Mouse (Mus musculus): Measurements from ENCODE around the gene Anks1b. TPM values are rescaled to one million over a fixed set of nuclear protein-coding genes. Genes with fewer than 3 reads are reported as not detected.

Anks1b gene
- polyA plus RNA-seq, 1 experiment from 2014 or later: 0.10 TPM

DNA sequence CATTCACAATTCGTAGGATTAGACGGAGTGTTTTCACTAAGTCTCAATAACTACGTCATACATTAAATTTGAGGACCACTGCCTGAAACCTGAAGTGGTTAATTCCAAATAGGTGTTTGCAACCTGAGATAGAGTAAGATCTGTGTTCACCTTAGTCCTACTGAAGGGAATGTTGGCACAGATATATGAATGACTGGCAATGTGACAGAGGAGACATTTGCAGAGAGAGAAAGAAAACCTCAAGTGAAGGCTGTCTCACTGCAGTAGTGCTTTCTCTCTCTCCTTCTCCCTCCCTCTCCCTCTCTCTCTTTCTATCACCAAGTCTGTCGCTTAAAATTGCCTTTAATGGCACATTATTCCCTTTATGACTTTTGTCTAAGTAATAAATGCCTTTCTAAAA, 101.1 kb downstream of the Anks1b start:
- Histone ChIP-seq H3K36me3 (replicated peaks) (no peaks in the 10 kb centered on the region), H3K4me3 (replicated peaks) (no peak overlapping the region), H3K4me1 (replicated peaks) (no peaks in the 10 kb centered on the region), H3K27ac (replicated peaks) (no peak overlapping the region), H3K27me3 (no peaks in the 10 kb centered on the region), H3K9me3 (replicated peaks) (no peaks in the 10 kb centered on the region), H3K9ac (no peak overlapping the region), H3K4me2 (no peak overlapping the region)
- WGBS (ENCODE audit: insufficient replicate concordance): 62% methylated on average over 4 of the region's 4 CpGs
- ATAC-seq (ENCODE audit: insufficient read depth): no peak

DNA sequence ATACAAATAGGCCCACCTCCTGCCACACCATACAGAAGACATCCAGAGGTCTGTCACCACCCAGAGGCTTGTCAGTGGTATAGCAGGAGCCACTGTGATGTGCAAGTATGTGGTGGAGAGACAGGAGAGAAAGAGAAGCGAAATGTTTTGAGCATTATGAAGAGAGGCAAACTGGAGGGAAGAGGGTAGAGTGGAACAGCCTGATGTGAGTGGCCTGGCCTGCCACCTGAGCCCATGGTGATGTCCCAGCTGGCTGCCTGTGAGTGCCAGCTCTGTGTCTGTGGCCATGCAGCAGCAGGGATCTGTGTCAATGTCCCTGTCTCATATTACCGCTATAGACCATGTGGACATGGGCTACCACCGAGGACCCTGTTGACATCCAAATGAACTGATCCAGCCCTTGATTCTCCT, 102.1 kb downstream of the Anks1b start:
- 50% methylated on average over 3 of the region's 3 CpGs for WGBS (ENCODE audit: insufficient replicate concordance)
- no peak for ATAC-seq (ENCODE audit: insufficient read depth)
- Histone ChIP-seq H3K4me2 (no peak overlapping the region), H3K27ac (replicated peaks) (no peak overlapping the region), H3K4me1 (replicated peaks) (no peaks in the 10 kb centered on the region), H3K27me3 (no peaks in the 10 kb centered on the region), H3K4me3 (replicated peaks) (no peak overlapping the region), H3K9me3 (replicated peaks) (no peaks in the 10 kb centered on the region), H3K9ac (no peak overlapping the region), H3K36me3 (replicated peaks) (no peaks in the 10 kb centered on the region)

DNA sequence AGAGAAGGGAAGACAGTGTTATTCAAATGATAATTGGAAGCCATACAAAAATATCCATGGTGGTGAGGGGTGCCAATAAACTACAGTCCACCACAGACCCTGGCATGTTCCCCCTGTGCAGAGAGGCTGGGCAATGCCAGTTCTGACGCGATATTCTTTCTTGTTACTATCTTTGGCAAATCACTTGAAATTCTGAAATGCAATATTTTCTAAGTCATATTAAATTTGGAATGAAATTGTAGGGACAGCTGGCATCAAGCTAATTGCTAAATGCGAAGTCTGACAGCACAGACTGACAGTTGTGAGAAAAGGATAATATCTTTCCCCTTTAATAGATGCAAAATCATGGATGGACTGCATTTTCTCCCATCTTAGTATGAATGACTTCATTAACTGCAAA, 103.3 kb downstream of the Anks1b start:
- Histone ChIP-seq H3K4me2 (no peak overlapping the region), H3K36me3 (replicated peaks) (no peaks in the 10 kb centered on the region), H3K4me1 (replicated peaks) (no peaks in the 10 kb centered on the region), H3K27ac (replicated peaks) (no peak overlapping the region), H3K4me3 (replicated peaks) (no peak overlapping the region), H3K9me3 (replicated peaks) (no peaks in the 10 kb centered on the region), H3K27me3 (no peaks in the 10 kb centered on the region), H3K9ac (no peak overlapping the region)
- ATAC-seq (ENCODE audit: insufficient read depth): no peak
- WGBS (ENCODE audit: insufficient replicate concordance): 74% methylated on average over 3 of the region's 3 CpGs

DNA sequence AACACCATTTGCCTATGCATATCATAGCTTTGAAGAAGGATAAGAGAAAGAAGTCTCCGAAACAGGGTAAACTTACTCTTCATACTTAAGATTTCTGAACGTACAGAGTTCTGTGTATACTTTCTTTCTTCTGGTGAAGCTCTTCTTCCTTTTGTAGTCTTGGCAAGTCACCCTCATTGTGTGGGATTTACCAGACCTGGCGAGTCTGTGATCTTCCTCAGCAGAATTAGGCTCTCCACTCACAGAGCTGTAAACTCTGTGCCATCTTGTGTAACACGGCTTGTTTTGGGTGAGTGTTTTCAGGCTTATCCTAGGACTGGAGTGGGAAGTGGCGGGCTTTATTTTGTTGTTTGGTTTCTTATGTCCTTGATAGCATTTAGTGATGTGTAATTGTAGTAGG, 120.9 kb downstream of the Anks1b start:
- no peak for ATAC-seq (ENCODE audit: insufficient read depth)
- Histone ChIP-seq H3K27ac (replicated peaks) (no peak overlapping the region), H3K4me2 (no peak overlapping the region), H3K4me3 (replicated peaks) (no peak overlapping the region), H3K9ac (no peak overlapping the region), H3K9me3 (replicated peaks) (no peaks in the 10 kb centered on the region), H3K27me3 (no peaks in the 10 kb centered on the region), H3K36me3 (replicated peaks) (no peaks in the 10 kb centered on the region), H3K4me1 (replicated peaks) (no peaks in the 10 kb centered on the region)
- WGBS (ENCODE audit: insufficient replicate concordance): 63% methylated on average over 5 of the region's 5 CpGs

DNA sequence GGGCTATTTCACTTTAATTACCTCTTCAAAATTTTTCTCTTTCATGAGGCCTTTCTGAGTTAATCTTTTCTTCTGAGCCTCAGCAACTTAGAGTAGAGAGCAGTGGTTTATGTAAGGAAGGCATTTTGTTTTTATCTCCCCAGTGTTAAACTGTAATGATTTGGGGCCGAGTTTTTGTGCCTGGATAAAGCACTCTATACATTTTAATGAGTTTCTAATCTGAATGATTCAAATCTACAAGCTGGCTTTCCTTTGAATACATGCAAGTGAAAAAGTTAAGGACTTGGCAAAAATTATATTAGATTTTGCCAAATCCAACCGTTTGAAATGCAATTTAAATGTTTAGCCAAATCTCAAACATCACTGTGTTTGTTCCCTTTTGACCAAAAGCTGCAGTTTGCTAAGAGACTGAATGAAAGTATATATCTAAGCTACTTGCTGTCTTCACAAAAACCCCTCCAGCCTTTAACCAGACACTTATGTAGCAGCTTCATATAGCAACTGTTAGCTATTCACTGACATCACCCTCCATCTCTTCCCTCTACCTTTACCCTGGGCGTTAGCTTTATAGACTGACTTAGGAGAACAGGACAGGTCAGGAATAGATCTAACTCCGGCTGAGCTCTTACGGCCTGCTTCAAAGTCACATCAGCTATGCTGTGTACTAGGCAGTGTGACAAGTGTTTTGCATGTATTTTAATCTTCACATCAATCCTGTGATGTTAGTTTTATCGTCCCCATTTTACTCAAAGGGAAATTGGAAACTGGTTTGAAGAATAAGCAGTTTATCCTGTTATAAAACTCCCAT, 122.5 kb downstream of the Anks1b start:
- Histone ChIP-seq H3K27ac (replicated peaks) (no peak overlapping the region), H3K4me1 (replicated peaks) (no peaks in the 10 kb centered on the region), H3K9me3 (replicated peaks) (no peaks in the 10 kb centered on the region), H3K9ac (no peak overlapping the region), H3K4me3 (replicated peaks) (no peak overlapping the region), H3K27me3 (no peaks in the 10 kb centered on the region), H3K36me3 (replicated peaks) (no peaks in the 10 kb centered on the region), H3K4me2 (no peak overlapping the region)
- no peak for ATAC-seq (ENCODE audit: insufficient read depth)
- 51% methylated on average over 6 of the region's 6 CpGs for WGBS (ENCODE audit: insufficient replicate concordance)

DNA sequence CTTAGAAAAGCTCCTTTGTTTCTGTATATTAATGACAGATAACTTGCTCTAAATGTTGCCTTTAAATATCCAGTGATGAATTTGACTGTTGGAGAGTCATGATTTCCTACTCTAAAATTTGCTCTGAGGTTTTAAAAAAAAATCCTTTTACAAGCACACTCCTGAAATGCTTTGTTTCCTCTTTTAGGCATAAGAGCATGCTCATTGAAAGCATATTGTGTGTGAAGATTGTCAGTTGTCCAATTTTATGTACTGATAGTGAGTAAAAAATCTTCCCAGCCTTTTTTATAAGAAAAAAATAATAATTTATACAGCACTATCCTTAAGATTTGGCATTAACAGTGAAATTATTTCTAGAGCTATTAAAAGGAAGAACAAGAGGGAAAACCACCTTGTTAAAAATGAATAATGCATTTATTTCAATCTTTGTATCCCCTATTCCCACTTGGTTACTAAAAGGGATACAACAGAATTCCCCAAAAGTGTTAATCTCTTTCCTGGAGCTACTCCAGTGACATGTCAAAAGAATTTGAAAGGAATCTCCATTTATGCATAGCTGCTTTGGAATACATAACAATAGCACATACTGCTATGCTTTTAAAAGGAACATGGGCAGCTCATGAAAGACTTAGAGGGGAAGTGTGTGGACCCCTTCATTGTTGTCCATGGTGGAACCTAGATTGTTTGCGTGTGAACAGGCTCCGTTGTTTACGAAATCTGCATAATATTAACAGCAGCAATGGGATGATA, 130.8 kb downstream of the Anks1b start:
- no peak overlapping the region for H3K27ac ChIP-seq (replicated peaks)
- 78% methylated on average over 3 of the region's 3 CpGs for WGBS (ENCODE audit: insufficient replicate concordance)

DNA sequence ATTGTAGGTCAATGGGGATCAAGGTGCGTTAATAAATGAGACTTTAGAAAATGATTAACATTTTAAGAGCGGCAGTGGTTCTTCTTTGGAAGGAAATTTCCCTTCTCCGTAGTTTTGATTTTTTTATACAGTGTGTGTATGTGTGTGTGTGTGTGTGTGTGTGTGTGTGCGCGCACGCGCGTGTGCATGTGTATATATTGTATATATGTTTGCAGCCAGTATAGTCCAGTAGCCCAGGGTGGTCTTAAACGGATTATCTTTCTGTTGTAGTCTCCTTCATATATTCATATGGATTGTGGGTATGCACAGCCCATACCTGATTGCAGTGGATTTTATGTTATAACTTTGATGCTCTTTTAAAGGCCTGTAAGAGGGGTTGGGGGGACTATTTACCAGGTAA, 131.6 kb downstream of the Anks1b start:
- WGBS (ENCODE audit: insufficient replicate concordance): 78% methylated on average over 9 of the region's 9 CpGs
- H3K4me1 ChIP-seq (replicated peaks): no peaks in the 10 kb centered on the region
- no peak overlapping the region for H3K4me3 ChIP-seq (replicated peaks)
- H3K27me3 ChIP-seq: no peaks in the 10 kb centered on the region
- no peak overlapping the region for H3K9ac ChIP-seq
- no peak overlapping the region for H3K4me2 ChIP-seq
- H3K9me3 ChIP-seq (replicated peaks): no peaks in the 10 kb centered on the region
- ATAC-seq (ENCODE audit: insufficient read depth): no peak
- H3K27ac ChIP-seq (replicated peaks): no peak overlapping the region
- H3K36me3 ChIP-seq (replicated peaks): no peaks in the 10 kb centered on the region

More for the DNA sequence above, 130.8 kb downstream of the Anks1b start:
- Histone ChIP-seq H3K4me1 (replicated peaks) (no peaks in the 10 kb centered on the region), H3K9me3 (replicated peaks) (no peaks in the 10 kb centered on the region), H3K27me3 (no peaks in the 10 kb centered on the region), H3K9ac (no peak overlapping the region), H3K4me2 (no peak overlapping the region), H3K36me3 (replicated peaks) (no peaks in the 10 kb centered on the region), H3K4me3 (replicated peaks) (no peak overlapping the region)
- no peak for ATAC-seq (ENCODE audit: insufficient read depth)

DNA sequence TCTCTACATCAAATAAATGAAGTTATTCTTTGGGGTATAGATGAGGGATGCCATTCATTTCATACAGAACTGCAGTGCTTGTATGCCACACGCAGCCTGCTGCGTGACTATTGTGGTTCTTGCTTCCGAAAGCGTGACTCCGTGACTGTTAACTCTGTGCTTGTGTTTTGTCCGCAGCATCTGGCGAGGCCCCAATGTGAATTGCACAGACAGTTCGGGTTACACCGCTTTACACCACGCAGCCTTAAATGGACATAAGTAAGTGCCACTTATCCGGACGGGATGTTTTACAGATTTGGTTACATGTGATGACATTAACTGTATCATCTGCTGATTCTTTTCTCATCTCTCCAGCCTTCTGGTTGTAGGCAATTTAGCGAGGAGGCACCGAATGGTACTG, 159.7 kb downstream of the Anks1b start:
- 76% methylated on average over 14 of the region's 14 CpGs for WGBS (ENCODE audit: insufficient replicate concordance)
- Histone ChIP-seq H3K4me3 (replicated peaks) (no peak overlapping the region), H3K4me1 (replicated peaks) (no peaks in the 10 kb centered on the region), H3K27ac (replicated peaks) (no peak overlapping the region), H3K27me3 (no peaks in the 10 kb centered on the region), H3K9me3 (replicated peaks) (no peaks in the 10 kb centered on the region), H3K4me2 (no peak overlapping the region), H3K9ac (no peak overlapping the region), H3K36me3 (replicated peaks) (no peaks in the 10 kb centered on the region)
- ATAC-seq (ENCODE audit: insufficient read depth): no peak

DNA sequence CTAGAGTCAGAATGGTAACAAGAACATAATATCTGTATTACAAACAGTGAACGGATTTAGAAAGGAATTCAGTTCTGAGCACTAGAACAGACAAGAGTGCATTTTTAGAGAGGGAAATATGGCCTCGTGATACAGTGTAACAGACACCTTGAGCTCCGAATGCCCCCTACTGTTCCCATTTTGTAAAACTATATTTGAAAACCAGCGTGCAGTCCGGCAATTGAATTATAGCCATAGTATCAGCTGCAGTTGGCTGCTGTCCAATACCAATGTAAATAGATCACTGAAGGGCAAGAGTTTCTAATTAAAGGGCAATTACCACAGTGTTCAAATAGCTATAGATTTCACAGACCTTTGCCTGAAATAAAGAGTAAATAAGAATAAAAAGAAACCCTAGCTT, 170.0 kb downstream of the Anks1b start:
- Histone ChIP-seq H3K36me3 (replicated peaks) (no peaks in the 10 kb centered on the region), H3K27ac (replicated peaks) (no peak overlapping the region), H3K9ac (no peak overlapping the region), H3K4me3 (replicated peaks) (no peak overlapping the region), H3K9me3 (replicated peaks) (no peaks in the 10 kb centered on the region), H3K4me2 (no peak overlapping the region), H3K4me1 (replicated peaks) (no peaks in the 10 kb centered on the region), H3K27me3 (no peaks in the 10 kb centered on the region)
- WGBS (ENCODE audit: insufficient replicate concordance): 49% methylated on average over 5 of the region's 5 CpGs
- ATAC-seq (ENCODE audit: insufficient read depth): no peak

DNA sequence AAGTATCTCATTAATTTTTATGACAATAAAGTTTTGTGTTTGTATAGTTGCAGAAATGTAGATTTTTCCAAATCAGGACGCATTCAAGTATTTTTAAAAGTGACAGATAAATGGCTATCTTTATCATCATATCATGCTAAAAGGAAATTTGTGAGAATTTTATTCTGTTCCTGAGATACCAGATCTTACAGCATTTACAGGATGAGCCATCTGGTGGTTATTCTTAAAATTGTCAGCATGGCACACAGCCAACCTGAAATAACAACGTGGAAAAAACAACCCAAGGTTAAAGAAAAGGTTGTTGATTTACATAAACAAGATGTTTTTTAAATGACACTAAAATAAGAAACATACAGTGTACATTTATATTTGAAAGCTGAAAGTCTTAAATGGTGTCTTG, 170.5 kb downstream of the Anks1b start:
- H3K4me3 ChIP-seq (replicated peaks): no peak overlapping the region
- H3K27me3 ChIP-seq: no peaks in the 10 kb centered on the region
- no peak overlapping the region for H3K27ac ChIP-seq (replicated peaks)
- H3K4me1 ChIP-seq (replicated peaks): no peaks in the 10 kb centered on the region
- H3K4me2 ChIP-seq: no peak overlapping the region
- 38% methylated on average over 2 of the region's 2 CpGs for WGBS (ENCODE audit: insufficient replicate concordance)
- no peak for ATAC-seq (ENCODE audit: insufficient read depth)
- H3K9me3 ChIP-seq (replicated peaks): no peaks in the 10 kb centered on the region
- no peaks in the 10 kb centered on the region for H3K36me3 ChIP-seq (replicated peaks)
- no peak overlapping the region for H3K9ac ChIP-seq

DNA sequence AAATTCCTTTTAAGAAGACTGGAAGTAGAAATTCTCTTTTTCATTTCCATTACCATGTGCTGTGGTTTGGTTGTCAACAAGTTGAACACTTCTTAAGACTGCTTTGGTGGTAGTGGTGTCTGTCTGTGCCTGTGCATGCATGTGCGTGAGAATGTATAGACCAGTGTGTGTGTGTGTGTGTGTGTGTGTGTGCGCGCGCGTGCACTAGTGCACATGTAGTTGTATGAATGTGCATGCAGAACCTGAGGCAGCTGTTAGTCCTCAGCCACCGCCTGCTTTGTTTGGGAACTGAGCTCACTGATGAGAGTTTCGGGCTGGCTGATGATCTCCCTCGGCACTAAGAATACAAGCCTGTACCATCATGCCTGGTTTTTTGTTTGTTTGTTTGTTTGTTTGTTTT, 170.9 kb downstream of the Anks1b start:
- Histone ChIP-seq H3K27ac (replicated peaks) (no peak overlapping the region), H3K4me3 (replicated peaks) (no peak overlapping the region), H3K4me1 (replicated peaks) (no peaks in the 10 kb centered on the region), H3K9ac (no peak overlapping the region), H3K27me3 (no peaks in the 10 kb centered on the region), H3K4me2 (no peak overlapping the region), H3K36me3 (replicated peaks) (no peaks in the 10 kb centered on the region), H3K9me3 (replicated peaks) (no peaks in the 10 kb centered on the region)
- 81% methylated on average over 8 of the region's 8 CpGs for WGBS (ENCODE audit: insufficient replicate concordance)
- no peak for ATAC-seq (ENCODE audit: insufficient read depth)

All from liver, embryonic 15.5 days (tissue).